Mouse (Mus musculus): ENCODE measurements at regions not wholly inside any gene's neighbourhood (a gene's known extent, or its start where the extent isn't known, plus 50 kb on each side); places are given as distances from the start of the nearest gene placed in this dataset.
"Not testable (repeated sequence)": the region's sequence is repeated elsewhere in the genome, so short reads cannot be mapped to it uniquely, and the experiment has no call there.

GRCm38 (mm10) chr1:30751138-30751907, 122.4 kb downstream of the Phf3 start:
- DNase-seq (ENCODE audit: low spot score) = no peak

DNA sequence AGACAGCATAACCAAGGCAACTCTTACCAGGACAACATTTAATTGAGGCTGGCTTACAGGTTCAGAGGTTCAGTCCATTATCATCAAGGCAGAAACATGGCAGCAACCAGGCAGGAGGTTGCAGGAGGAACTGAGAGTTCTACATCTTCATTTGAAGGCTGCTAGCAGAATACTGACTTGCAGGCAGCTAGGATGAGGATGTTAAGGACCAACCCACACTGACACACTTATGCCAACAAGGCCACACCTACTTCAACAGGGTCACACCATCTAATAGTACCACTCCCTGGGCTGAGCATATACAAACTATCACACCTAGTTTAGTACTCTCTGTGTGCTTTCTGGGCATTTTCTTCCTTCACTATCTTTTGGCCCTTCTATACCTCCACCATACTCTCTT, 131.8 kb downstream of the Phf3 start:
- DNase-seq (ENCODE audit: low spot score) = no peak

DNA sequence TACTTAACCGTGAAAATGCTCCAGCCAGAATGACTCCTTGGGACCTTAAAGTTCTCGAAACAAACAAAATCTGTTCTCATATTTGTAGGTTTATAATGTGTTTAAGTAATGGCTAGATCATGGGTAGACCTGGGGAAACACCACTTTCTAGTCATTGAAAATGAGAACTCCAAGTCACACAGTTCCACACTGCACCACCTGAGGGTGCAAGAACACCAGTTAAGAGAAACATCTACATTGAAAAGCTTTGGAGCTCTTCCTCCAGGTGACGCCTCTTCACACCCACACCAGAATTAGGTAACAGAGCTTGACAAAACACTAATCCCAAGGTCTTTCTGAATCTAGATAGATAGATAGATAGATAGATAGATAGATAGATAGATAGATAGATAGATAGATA, 132.9 kb downstream of the Phf3 start:
- no peak for DNase-seq (ENCODE audit: low spot score)

DNA sequence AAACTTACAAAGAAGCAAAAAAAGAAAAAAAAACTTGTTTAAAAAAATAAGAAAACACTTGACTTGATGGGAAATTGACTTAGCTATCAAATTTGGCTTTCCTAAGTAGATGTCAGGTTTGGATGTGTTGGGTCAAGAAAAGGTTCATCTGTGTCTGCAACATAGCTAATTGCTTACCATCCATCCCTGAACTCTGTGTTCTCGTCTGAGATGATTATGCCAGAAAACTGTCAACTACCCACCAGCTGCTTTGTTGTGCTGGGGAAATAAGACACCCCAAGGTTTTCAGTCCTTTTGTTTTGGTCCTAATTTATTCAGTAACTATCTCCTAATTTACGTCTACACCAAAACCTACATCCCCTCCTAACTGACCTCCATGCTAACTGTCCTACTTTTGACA, 152.2 kb downstream of the Phf3 start:
- DNase-seq (ENCODE audit: low spot score) = no peak

- DNase-seq (ENCODE audit: low spot score) = no peak
Measured at GRCm38 (mm10) chr1:30720829-30721228, 152.9 kb downstream of the Phf3 start.

DNA sequence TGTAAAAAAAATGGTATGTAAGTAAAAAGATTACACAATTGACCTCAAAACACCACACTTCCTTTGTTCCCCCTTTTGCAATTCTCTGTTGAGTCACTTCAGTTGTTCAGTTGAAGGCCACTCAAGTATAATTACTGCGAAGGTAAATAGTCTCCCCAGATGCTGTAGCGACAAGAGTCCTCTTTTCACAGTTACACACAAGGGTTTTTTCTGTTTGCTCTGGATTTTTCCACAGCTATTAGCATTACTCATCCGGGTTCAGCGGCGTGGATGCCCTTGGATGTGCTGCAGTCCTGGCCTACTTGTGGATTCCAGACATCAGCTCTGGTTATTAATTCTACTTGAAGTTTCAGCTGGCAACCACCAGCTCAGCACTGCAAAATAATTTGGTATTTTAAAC, 155.1 kb downstream of the Phf3 start:
- DNase-seq (ENCODE audit: low spot score) = no peak

GRCm38 (mm10) chr1:30716346-30716745, 157.4 kb downstream of the Phf3 start:
- DNase-seq (ENCODE audit: low spot score) = no peak

DNA sequence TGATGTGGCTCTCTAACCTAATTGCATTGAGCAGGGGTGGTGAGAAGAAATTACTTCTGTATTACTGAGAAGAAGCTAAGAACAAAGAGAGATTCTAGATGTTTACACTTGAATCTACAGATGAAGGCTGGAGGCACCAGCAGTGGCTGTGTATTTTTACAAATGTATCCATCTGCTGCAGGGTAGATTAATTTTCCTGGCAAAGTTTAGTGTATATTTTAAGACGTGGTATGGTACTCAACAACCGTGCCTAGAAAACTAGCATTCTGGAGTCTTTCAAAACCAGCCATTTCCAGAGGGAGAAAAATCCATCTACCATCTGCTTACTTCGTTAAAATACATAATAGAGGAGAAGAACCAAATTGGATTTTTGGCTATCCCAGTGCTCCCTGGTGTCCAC, 172.6 kb downstream of the Phf3 start:
- DNase-seq (ENCODE audit: low spot score) = no peak

DNA sequence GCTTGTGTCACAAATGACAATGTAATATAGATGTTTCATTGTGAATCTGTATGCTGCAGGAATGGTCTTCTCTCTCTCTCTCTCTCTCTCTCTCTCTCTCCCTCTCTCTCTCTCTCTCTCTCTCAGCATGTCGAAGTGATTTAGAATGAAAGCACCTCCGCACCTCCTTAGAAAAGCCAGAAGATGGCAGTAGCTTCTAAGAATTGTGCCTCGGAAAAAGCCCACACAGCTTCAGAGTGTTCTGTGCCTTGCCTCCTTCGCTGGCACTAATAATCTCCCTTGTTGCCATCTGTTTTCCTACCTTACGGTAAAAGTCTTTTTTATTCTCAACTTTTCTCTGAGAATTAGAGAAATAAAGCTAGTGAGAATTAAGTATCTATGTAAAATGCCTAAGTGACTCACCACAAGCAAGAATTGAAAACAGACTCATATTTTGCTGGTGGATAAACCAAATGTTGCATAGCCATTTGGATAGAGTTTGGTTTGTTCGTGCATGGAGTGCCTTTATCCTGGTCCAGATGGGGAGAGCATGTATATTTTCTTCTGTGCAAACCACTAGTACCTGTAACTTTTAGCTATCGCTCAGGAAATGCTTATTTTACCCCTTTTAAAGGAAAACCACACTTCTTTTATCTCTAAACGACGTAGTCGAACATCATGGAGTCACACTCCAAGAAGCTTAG, 173.2 kb downstream of the Phf3 start:
- no peak for DNase-seq (ENCODE audit: low spot score)

- no peak for DNase-seq (ENCODE audit: low spot score)
Measured at GRCm38 (mm10) chr1:30696342-30696741, 177.4 kb downstream of the Phf3 start.

GRCm38 (mm10) chr1:30685318-30685717, 188.4 kb downstream of the Phf3 start:
- DNase-seq (ENCODE audit: low spot score) = no peak

DNA sequence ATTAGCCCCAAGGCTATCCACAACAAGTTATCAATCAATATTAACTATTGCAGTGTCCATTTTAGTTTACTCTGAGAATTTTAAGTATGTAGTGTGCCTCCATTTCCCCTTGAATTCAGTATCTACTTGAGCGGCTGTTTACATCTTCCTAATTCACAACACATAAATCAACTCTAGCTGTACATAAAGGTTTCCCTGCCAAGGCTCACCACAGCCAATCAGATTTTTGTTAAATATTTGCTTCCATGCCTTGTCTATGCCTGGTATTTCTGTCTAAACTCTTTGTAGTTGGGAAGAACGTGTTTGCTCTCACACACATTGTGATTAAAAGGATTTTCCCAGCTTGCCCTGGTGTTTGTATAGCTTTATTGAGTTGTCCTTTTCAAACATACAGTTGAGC, 189.8 kb downstream of the Phf3 start:
- no peak for DNase-seq (ENCODE audit: low spot score)

GRCm38 (mm10) chr1:30639807-30640206, 233.9 kb downstream of the Phf3 start:
- no peak for DNase-seq (ENCODE audit: low spot score)

DNA sequence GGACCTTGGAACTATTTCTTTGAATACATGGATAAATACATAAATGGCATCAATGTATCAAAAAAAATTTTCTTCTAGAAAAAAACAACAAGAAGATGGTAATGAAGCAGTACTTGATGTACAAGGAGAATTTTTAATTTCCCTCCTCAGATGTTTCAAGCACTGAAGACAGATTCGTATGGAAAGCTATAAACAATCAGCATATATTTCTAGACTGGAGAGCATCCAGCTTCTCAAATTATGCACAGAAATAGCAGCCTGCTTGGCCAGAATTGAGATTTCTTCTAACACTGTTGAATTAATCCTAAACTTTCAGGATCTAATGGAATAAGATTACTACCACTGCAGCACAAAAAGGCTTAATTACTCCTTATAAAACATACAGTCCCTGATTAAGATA, 241.0 kb downstream of the Phf3 start:
- DNase-seq (ENCODE audit: low spot score) = no peak

DNA sequence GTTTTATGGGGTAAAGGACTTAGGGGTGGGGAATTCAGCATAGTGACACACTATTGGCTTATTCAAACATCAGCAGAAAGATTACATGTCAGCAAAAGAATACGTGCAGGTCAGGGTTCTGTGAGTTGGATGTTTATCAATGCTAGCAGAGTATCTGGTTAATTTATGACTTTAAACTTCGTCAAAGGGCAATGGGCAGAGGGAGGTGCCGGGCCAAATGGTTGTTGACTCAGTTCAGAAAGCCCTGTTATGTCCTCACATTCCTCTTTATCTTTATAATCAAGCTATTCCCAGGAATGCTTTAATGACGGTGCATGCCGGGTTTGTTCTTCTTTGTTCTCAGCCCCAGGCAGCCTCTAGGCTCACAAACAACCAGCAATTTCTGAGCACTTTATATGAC, 245.9 kb downstream of the Phf3 start:
- not testable (repeated sequence) for DNase-seq (ENCODE audit: low spot score)

DNA sequence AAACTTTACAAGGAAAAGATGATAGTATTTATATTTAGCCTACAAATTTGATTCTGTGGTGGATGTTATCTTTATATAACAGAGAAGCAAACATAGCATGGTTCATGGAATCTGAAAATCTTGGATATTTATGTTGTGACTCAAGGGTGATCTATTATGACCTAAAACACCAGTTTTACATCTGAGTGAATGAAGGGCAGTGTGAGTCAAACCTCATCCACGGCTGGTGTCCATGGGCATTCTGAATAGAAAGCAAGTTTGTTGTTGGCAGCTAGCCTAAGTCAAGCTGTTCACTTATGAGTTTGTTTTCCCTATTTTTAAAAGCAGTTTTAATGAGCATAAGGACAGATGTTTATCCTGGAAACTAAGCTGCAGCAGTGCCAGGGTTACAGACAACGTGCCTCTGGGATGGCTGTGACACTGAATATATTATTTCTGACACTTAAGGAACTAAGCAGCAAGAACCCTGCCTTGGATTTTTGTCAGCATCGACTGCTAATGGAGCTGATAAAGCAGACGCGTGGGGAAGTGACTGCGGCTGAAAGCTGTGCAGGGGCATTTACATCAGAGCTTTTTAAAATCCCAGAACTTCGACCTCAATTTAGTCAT, 278.5 kb downstream of the Phf3 start:
- DNase-seq (ENCODE audit: low spot score) = no peak

- DNase-seq (ENCODE audit: low spot score) = no peak
Measured at GRCm38 (mm10) chr1:30594036-30594435, 279.7 kb downstream of the Phf3 start.

DNA sequence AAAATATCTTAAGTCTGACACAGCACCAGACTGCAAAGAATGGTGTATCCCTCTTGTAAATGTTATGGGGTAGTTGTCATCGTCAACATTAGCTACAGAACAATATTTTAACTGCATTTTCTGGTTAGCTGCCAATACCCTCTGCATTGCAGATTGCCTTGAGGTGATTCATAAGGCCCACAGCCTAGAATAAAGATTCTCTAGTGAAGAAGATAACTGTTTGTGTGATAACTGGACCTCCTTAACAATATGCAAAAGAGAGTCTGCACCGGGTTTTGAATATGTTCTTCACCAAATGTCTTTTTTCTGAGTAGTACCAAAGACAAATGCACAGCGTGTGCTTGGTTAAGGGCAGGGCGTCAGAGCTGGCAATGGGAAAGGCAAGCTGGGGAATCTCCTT, 283.0 kb downstream of the Phf3 start:
- DNase-seq (ENCODE audit: low spot score) = no peak

DNA sequence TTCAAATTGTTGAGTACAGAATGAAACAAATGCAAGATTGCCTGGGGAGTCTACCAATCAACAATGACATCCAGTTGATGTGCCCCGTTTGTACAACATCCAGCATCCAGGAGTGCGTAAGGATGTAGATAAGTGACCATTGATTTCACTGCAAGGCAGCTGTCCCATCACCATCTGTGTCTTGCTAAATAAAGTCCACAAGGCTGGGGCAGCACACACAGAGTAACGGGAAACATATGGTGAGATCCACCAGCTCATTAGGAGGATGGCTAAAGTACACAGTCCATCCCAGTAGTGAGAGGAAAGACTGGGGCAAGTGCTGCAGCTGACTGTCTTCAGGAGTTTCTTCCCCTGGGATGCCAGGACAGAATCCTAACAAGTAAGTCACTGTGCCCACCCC, 284.8 kb downstream of the Phf3 start:
- DNase-seq (ENCODE audit: low spot score) = no peak

- no peak for DNase-seq (ENCODE audit: low spot score)
Measured at GRCm38 (mm10) chr1:30588336-30588735, 285.4 kb downstream of the Phf3 start.

DNA sequence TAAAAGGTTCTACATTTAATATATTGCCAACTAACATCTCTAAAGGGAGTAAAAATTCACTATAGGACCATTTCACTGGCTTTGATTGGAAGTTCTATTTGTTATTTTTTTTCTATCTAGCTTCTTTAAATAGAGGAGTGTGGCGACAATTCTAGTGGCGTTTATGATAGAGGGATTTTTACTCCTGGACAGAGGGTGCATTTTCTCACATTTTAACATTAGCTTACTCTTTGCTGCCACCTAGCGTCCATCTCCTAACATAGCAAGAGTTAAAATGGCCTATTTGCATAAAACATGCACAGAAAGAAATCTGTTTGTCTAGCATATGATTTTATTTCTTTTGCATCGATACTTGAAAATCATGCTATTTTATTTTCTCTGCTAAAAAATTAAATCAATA, 288.9 kb downstream of the Phf3 start:
- DNase-seq (ENCODE audit: low spot score) = peak; percentile 27

DNA sequence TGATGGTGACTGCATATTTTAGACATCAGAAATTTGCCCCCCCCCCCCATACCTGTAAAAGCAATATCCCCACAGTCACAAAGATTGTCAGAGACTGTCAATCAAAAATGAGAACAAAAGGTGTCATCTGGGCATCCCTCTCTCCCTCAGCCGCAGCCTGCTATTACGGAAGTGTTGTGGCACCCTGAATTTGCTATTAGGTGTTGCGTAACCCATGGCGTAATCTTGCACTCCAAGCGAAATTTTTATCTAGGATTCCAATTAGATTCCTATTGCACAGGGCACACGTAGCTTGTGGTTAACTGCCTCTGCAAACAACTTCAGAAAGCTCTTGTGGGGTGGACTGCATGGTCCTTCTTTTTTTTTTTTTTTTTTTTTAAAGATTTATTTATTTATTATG, 289.9 kb downstream of the Phf3 start:
- DNase-seq (ENCODE audit: low spot score) = no peak

GRCm38 (mm10) chr1:30564757-30565156, 309.0 kb downstream of the Phf3 start:
- DNase-seq (ENCODE audit: low spot score) = no peak

Measured in c-Kit-positive CD71-positive TER-119-positive erythroid progenitor cells, embryonic 14.5 days (primary cell).